Mouse (Mus musculus) stomach, postnatal 0 days (tissue): ENCODE measurements around the gene Fkbp5. TPM values are rescaled to one million over a fixed set of nuclear protein-coding genes. Genes with fewer than 3 reads are reported as not detected.
A peak's percentile ranks its signal among the peaks of the same experiment; 100 is the strongest.

Experiments used
- ATAC-seq: fragments of 200-750 bp; cut with Nextera tagmentation; 2 replicates; pipeline ENCODE4 v1.8.0; 2017; ENCODE audit not compliant: low FRiP score, low TSS enrichment
- DNase-seq: peaks from one replicate; pipeline ENCODE4 v3.0.0-alpha.2; 2016; ENCODE audit warnings: low spot score
- H3K27ac ChIP-seq: fragments of 300-500 bp; sonication (generic); replicated peaks from 2 replicates; pipeline ENCODE4 v1.5.1; 2014; ENCODE audit warnings: mild to moderate bottlenecking, control low read depth
- H3K27me3 ChIP-seq: fragments of 300-500 bp; sonication (generic); 2 replicates; pipeline ENCODE4 v1.6.1; 2014; ENCODE audit warnings: low read length; ENCODE audit not compliant: control insufficient read depth, insufficient read depth
- H3K36me3 ChIP-seq: fragments of 300-500 bp; sonication (generic); 2 replicates; pipeline ENCODE4 v1.6.1; 2014; ENCODE audit warnings: low read length, mixed read lengths; ENCODE audit not compliant: control insufficient read depth, insufficient read depth
- H3K4me1 ChIP-seq: fragments of 300-500 bp; sonication (generic); replicated peaks from 2 replicates; pipeline ENCODE4 v1.6.1; 2014; ENCODE audit warnings: antibody characterized with exemption; ENCODE audit not compliant: control insufficient read depth, insufficient read depth
- H3K4me2 ChIP-seq: fragments of 300-500 bp; sonication (generic); replicated peaks from 2 replicates; pipeline ENCODE4 v1.6.1; 2014; ENCODE audit warnings: low read depth, mild to moderate bottlenecking, control low read depth, moderate library complexity
- H3K4me3 ChIP-seq: fragments of 300-500 bp; sonication (generic); 2 replicates; pipeline ENCODE4 v1.5.1; 2014; ENCODE audit warnings: low read depth, low read length, control low read depth
- H3K9ac ChIP-seq: fragments of 300-500 bp; sonication (generic); 2 replicates; pipeline ENCODE4 v1.6.1; 2014; ENCODE audit warnings: mild to moderate bottlenecking, low read length, control low read depth, mixed read lengths
- H3K9me3 ChIP-seq: fragments of 300-500 bp; sonication (generic); 2 replicates; pipeline ENCODE4 v1.6.1; 2016; ENCODE audit warnings: low read length; ENCODE audit not compliant: control insufficient read depth
- CTCF ChIP-seq: IDR thresholded peaks from 2 replicates; pipeline ENCODE4 v1.5.1; 2016; ENCODE audit warnings: antibody characterized with exemption, low read depth, mild to moderate bottlenecking, moderate library complexity
- EP300 ChIP-seq: optimal IDR thresholded peaks from 2 replicates; pipeline ENCODE3; 2016; ENCODE audit warnings: antibody characterized with exemption
- WGBS: fragments of 180-500 bp; shearing (Covaris S2); extraction: QIAGEN DNeasy Blood & Tissue Kit; methylation state at CpG from one replicate; pipeline ENCODE4 v1.1.7; 2014; 5-methylcytosine and 5-hydroxymethylcytosine counted together
- polyA plus RNA-seq: library from polyadenylated mRNA; unstranded; fragments of >200 nt; fragmentation: Nextera tagmentation; extraction: Ambion mirVana; gene quantifications from 2 replicates; pipeline ENCODE4 v1.2.1, GENCODE M21; 2015

Fkbp5 gene
- polyA plus RNA-seq, 1 experiment from 2014 or later, result 11.8 TPM

DNA sequence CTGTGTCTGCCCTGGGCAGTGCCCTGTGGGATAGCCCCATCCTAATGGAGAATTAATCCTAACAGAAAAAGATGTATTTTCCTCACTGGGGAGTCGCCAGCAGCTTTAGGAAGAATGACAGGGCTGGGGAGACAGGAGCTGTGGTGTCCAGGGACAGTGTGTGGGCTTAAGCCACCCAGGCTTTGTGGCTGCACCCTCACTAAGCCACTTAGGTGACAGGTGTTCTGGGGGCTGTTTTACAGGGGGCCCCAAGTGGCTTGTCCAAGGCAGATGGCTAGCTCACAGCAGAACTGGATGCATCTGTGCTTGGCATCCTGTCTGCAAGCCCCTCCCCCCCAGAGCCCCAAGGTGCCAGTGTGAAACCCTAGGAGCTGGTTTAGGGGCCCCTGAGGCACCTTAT is 145.4 kb downstream of the Fkbp5 start:
- H3K4me2 ChIP-seq, result no peak overlapping the region
- H3K9me3 ChIP-seq, result no peaks in the 10 kb centered on the region
- H3K4me3 ChIP-seq, result no peak overlapping the region
- WGBS, result 68% methylated on average over 1 of the region's 1 CpGs
- H3K27me3 ChIP-seq, result no peaks in the 10 kb centered on the region
- no peaks in the 10 kb centered on the region for H3K36me3 ChIP-seq
- no peaks in the 10 kb centered on the region for H3K4me1 ChIP-seq
- TF ChIP-seq EP300 (no peak), CTCF (no peak)
- DNase-seq (no peak), ATAC-seq (no peak)
- H3K27ac ChIP-seq, result no peak overlapping the region
- no peak overlapping the region for H3K9ac ChIP-seq

DNA sequence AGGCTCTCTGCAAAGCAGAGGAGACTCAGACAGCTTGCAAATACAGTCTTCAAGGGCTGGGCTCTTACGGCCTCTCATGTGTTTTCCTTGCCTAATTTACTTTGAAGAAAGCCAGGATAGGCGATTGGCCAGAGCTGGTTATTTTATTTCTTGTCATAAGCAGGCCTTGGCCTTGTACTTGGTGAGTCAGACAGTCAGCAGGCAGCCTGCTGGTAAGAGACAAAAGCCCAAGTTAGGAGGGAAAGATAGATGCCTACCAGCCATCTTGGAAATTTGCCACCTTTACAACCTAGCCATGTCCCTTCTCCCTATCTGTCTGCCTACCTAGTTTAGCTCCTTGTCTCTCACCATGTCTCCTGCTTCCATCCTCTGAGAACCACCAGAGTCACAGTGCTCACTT is 146.0 kb downstream of the Fkbp5 start:
- Histone ChIP-seq H3K4me3 (no peak overlapping the region), H3K9me3 (no peaks in the 10 kb centered on the region), H3K36me3 (no peaks in the 10 kb centered on the region), H3K9ac (no peak overlapping the region), H3K4me2 (no peak overlapping the region), H3K27me3 (no peaks in the 10 kb centered on the region), H3K4me1 (no peaks in the 10 kb centered on the region), H3K27ac (no peak overlapping the region)
- DNase-seq, result no peak
- no peak for ATAC-seq
- TF ChIP-seq CTCF (no peak), EP300 (no peak)
- 37% methylated on average over 2 of the region's 2 CpGs for WGBS

DNA sequence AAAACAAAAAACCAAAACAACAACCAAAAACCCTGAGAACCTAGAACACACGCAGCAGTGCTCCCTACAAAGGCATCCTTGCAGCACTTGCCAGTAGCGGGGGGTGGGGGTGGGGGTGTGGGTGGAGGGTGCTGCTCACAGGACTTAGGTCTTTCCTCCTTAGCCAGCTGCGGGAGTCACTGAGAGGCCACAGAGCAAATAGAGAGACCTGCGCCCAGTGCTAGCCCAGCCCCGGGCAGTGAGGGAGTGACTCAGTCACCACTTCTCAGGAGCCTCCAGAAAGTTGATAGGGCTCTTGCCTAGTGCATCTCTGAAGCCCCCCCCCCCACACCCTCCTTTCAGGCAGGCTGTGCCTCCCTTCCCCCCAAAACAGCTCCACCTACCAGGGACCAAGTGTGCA is 148.3 kb downstream of the Fkbp5 start:
- Histone ChIP-seq H3K27me3 (no peaks in the 10 kb centered on the region), H3K9me3 (no peaks in the 10 kb centered on the region), H3K9ac (no peak overlapping the region), H3K4me3 (no peak overlapping the region), H3K36me3 (no peaks in the 10 kb centered on the region), H3K27ac (no peak overlapping the region), H3K4me2 (no peak overlapping the region), H3K4me1 (peaks cover 3% of the 10 kb centered on the region; the same call in 1 of the 2 replicates)
- WGBS, result 50% methylated on average over 5 of the region's 5 CpGs
- TF ChIP-seq CTCF (no peak), EP300 (no peak)
- ATAC-seq (0 out of 2 replicates have a peak, but pooled peaks have one; percentile 27), DNase-seq (no peak)

DNA sequence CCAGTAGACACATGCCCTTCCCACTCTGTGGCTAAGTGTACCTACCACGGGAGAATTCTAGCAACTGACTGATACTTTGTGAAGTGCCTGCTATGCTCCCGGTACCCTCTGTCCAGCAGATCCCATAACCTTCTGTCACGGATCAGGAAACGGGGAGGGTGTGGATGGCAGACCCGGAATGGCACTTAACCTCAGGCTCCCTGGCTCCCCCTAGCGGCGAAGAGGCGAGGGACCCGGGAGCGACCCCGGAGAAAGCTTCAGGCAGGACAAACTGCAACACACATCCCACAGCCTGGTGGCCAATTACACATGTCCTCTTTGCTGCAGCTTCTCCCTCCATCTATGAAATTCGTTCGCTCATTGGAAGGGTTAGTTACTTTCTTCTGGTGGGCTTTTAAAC is 148.9 kb downstream of the Fkbp5 start:
- Histone ChIP-seq H3K9me3 (no peaks in the 10 kb centered on the region), H3K9ac (0 out of 2 replicates have a peak overlapping the region, but pooled peaks have one; percentile 13), H3K36me3 (no peaks in the 10 kb centered on the region), H3K4me2 (0 out of 2 replicates have a peak overlapping the region, but pooled peaks have one; percentile 27), H3K4me3 (no peak overlapping the region), H3K4me1 (peaks cover 5% of the 10 kb centered on the region; the same call in 1 of the 2 replicates), H3K27ac (no peak overlapping the region), H3K27me3 (no peaks in the 10 kb centered on the region)
- ATAC-seq (peak; percentile 38; the same call in 1 of the 2 replicates), DNase-seq (peak; percentile 88)
- TF ChIP-seq CTCF (peak; percentile 94), EP300 (no peak)
- 5% methylated on average over 13 of the region's 13 CpGs for WGBS

DNA sequence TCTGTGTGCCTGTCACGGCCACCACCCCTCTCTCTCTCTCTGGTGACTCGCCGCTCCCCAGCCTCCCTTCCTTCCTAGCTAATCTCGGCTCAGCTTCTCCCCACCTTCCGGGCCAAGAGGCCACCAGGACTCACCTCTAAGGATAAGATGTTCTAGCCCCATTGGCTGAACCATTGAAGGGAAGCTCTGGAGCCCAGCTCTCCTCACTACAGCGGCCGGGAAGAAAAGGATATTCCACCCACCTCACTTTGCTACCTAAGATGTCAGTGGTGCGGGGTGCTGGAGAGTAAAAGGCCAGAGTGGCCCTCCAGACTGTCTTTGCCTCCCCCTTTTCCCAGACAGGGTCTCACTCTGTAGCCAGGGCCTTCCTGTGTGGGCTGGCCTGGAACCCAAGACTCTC is 152.2 kb downstream of the Fkbp5 start, which contains the start of gene Tulp1:
Tulp1 (minus strand) TSS at position 101 of the 400 bp plus-strand sequence.
- Histone ChIP-seq H3K4me2 (peak within 1 kb of the TSS; percentile 46), H3K36me3 (no peaks in the 10 kb centered on the region), H3K4me3 (peak within 1 kb of the TSS; percentile 20), H3K9ac (peak within 1 kb of the TSS; percentile 45; the same call in 1 of the 2 replicates), H3K27me3 (no peaks in the 10 kb centered on the region), H3K9me3 (no peaks in the 10 kb centered on the region), H3K27ac (no peak within 1 kb of the TSS), H3K4me1 (peaks cover 5% of the 10 kb centered on the region; the same call in 1 of the 2 replicates)
- TF ChIP-seq EP300 (no peak), CTCF (no peak)
- WGBS, result 54% methylated on average over 8 of the region's 8 CpGs
- ATAC-seq (no peak), DNase-seq (no peak)

GRCm38 (mm10) chr17:28363507-28363906 is 153.8 kb downstream of the Fkbp5 start:
- Histone ChIP-seq H3K9ac (no peak overlapping the region; the same call in 1 of the 2 replicates), H3K4me2 (no peak overlapping the region), H3K4me1 (peaks cover 5% of the 10 kb centered on the region; the same call in 1 of the 2 replicates), H3K27ac (no peak overlapping the region), H3K9me3 (no peaks in the 10 kb centered on the region), H3K36me3 (no peaks in the 10 kb centered on the region), H3K4me3 (no peak overlapping the region), H3K27me3 (no peaks in the 10 kb centered on the region)
- TF ChIP-seq EP300 (no peak), CTCF (no peak)
- WGBS, result 70% methylated on average over 5 of the region's 6 CpGs
- ATAC-seq (no peak), DNase-seq (no peak)
